Mouse (Mus musculus): ENCODE results near the gene Mau2. TPM values are rescaled to one million over a fixed set of nuclear protein-coding genes. Genes with fewer than 3 reads are reported as not detected.
"Not testable (repeated sequence)": the region's sequence is repeated elsewhere in the genome, so short reads cannot be mapped to it uniquely, and the experiment has no call there.

Mau2 gene
- 66.7 and 73.9 TPM in 2 replicates for total RNA-seq (2021)
- long read RNA-seq, full-length matches to known transcripts = 55 of 106 reads
- long read RNA-seq, partial matches to known transcripts = 15 of 106 reads
- long read RNA-seq, other reads (novel, unspliced or antisense) = 36 of 106 reads

- peak; percentile 95 for DNase-seq
Measured at GRCm38 (mm10) chr8:70042583-70043455, at the start of gene Mau2, which contains the start of gene Sugp1. Gene Mau2, minus strand, starts transcription at chr8:70042734. Gene Sugp1, plus strand, starts transcription at chr8:70042813.

DNA sequence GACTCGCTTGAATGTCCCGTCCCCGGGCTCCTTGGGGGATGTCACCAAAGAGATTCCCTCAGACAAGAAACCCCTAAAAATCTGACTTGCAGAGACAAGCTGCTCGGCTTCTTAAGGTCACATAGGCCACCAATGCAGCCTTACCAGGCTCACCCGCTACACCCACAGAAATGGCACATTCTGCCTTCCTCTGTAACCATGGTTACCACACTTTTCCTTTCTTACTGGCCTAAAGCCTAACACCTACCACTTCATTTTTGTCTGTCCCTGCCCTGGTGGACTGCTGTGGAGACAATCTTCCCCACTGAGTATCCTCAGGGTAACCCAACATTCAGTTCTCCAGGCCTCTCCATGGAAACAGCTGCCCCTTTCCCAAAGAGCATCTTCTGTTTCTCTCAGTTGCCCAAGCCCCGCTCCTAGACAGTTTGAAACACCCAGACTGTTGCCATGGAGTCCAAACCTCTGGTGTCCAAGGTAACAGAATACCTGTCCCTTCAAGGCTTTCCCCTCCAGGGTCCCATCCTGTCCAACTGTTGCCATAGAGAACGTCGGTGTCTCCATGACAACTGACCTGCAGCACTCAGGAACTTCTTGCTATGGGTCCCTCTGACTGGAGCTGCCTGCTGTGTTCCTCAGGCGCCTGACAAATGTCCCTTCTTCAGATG lies 46.9 kb upstream of the Mau2 start:
- DNase-seq = no peak

DNA sequence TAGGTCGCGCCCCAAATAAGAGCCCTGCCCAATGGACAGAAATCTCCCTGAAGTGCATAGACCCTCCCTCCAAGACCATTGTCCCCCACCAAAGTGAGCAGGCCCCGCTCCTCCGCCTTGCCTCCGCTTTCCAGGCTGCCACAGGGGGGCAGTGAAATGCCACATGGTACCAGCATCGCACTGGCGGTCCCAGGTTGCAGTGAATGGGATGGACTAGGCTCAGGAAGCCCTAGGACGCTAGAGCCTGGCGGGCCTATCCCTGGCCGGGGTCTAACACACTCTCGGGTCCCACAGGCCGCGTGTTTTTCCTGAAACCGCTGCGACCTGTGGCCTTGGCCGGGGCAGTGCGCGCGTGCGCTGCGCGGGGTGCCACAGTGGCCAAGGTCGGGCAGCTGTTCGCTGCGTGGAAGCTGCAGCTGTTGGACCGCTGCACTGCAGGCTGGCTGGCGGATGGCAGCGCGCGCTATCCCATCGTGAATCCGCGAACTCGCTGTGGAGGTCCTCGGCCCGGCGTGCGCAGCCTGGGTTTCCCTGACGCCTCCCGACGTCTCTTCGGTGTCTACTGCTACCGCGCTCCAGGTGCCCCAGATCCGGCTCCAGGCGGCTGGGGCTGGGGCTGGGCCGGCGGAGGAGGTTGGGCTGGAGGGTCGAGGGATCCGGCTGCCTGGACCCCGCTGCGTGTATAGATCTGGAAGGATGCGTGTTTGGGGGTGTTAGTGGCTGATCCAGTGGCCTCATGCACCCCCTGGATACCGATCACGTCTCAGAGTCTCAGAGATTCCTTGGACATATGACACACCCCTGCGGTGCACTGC lies 45.5 kb upstream of the Mau2 start:
- peak; percentile 50 for DNase-seq

- no peak for DNase-seq
Measured at GRCm38 (mm10) chr8:70087237-70087636, 44.7 kb upstream of the Mau2 start.

GRCm38 (mm10) chr8:70086151-70086550 lies 43.6 kb upstream of the Mau2 start:
- DNase-seq = no peak

DNA sequence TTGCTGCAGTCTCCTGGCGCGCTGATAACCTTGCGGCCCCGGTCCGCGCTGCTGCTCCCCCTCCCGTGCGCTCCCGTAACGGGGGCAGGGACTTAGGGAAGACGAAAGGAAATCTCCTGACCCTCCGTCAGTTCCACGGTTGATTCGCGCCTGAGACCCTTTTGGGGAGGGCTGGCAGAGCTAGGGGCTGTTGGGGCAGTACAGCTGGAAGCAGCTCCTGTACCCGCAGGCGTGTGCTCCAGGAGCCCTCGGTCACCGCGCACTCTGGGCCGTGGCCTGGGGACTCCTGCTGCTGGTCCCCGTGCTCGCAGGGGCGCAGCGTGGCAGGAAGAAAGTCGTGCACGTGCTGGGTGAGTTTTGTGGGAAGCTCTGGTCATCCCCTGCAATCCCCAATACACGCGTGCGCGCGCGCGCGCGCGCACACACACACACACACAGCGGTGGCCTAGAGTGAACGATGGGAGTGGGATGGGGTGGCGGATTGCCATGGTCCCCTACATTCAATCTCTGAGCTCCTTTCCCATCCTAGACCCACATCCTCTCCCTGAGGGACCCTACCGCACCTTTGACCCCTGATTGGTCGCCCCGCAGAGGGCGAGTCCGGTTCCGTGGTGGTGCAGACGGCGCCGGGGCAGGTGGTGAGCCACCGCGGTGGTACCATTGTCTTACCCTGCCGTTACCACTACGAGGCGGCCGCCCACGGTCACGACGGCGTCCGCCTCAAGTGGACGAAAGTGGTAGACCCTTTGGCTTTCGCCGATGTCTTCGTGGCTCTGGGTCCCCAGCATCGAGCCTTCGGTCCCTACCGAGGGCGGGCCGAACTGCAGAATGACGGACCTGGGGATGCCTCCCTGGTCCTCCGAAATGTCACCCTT lies 41.9 kb upstream of the Mau2 start:
- peak; percentile 15 for DNase-seq

GRCm38 (mm10) chr8:70083285-70083684 lies 40.8 kb upstream of the Mau2 start, which contains the start of gene Hapln4:
Gene Hapln4, plus strand, starts transcription at chr8:70083457.
- peak; percentile 74 for DNase-seq

DNA sequence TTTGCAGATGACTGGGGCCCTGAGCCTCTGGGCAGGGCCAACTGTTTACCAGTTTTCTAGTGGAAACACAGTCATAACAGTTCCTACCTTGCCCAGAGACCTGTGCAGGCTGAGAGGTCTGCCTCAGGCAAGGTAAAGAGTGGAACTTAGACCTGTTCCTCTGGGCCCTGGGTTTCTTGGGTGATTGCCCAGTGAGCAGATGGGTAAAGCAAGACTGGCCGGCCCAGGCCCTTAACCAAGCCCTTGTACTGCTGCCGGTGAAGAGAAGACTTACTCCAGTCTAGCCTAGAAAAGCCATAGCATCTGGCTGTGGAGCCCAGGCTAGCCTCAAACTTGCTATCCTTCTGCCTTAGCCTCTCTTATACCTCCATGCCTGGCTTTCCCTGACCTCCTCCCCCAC lies 39.4 kb upstream of the Mau2 start:
- no peak for DNase-seq

GRCm38 (mm10) chr8:70073682-70074081 lies 31.1 kb upstream of the Mau2 start:
- no peak for DNase-seq

DNA sequence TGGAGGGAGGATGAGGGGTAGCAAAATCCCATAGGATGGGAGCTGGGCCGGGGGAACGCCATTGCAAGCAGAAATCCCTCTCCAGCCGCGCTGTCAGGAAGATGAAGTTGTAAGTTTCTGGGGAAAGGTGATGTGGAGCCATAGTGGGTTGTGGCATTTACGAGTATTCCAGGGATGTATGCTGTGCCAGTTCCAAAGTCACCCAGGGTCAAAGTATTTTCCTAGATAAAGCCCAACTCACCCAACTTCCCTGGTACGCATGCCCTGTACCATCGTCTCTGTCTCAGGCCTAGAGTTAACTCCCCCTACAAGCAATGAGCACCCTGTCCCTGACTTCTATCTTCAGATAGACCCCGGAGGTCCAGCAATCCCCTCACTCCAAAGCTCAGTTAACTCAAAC lies 30.6 kb upstream of the Mau2 start:
- no peak for DNase-seq

DNA sequence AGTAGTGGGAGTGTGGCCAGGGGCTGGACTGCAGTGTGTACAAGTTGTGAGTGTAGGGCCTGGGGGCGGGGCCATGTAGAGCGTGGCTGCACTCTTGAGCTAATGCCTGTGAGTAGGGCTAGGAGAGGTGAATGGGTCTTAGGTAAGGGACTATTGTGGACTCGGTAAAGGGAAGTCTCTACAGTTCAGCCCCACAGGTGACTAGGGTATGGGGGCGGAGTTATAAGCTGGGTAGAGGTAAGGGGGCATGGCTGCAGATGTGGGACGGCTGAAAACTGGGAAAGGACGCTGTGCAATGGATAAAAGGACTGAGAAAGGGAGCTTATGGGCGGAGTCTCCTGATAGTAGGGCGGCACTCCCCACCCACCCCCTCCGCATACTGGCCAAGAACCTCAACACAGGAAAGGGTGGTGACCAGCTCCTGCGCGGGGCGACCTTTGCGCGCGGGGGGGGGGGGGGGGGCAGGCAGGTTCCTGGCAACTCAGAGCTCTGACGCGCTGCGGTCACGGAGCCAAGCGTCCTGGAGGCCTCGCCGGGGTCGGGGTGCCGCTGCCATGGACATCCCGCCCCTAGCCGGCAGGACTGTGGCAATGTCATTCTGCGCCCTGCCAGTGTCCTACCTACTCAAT lies 30.0 kb upstream of the Mau2 start, which contains the start of gene Tm6sf2:
Gene Tm6sf2, plus strand, starts transcription at position 484 of the 629 bp plus-strand sequence.
- DNase-seq = peak; percentile 52

DNA sequence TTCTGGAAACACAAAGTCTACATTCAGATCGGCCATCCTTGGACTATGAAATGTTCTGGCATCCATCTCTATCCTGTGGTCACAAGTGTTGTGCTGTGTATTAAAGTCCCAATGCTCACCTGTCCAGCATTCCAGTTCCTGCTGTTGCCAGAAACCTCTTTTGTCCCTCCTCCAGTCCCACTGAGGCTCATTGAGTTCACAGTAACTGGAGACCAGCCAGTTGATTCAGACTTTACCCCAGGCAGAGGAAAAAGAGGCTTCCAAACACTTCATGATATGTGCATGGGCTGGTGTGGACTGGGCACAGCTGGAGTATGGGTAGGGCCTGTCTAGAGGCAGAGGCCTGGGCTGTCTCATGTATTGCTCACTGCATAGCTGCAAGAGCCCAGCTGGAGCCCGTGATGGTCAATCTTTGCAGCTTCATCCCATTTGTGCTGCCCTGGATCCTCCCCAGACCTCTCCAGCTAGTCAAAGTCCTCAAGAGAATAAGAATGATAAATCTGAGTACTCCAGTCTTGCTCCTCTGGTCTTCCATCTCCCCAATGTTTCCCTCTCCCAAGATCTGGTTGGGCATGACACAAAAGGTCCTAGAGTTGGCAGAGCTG lies 29.4 kb upstream of the Mau2 start:
- DNase-seq = no peak

- no peak for DNase-seq
Measured at GRCm38 (mm10) chr8:70057721-70058120, 15.2 kb upstream of the Mau2 start.

DNA sequence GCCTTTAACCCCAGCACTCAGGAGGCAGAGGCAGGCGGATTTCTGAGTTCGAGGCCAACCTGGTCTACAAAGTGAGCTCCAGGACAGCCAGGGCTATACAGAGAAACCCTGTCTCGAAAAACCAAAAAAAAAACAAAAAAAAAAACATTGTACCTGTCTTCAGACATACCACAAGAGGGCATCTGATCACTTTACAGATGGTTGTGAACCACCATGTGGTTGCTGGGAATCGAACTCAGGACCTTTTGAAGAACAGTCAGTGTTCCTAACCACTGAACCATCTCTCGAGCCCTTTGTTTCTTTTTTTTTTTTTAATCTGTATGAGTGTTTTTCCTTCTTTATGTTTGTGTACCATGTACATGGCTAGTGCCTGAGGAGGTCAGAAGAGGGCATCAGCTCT lies 7.9 kb upstream of the Mau2 start:
- DNase-seq = not testable (repeated sequence)

DNA sequence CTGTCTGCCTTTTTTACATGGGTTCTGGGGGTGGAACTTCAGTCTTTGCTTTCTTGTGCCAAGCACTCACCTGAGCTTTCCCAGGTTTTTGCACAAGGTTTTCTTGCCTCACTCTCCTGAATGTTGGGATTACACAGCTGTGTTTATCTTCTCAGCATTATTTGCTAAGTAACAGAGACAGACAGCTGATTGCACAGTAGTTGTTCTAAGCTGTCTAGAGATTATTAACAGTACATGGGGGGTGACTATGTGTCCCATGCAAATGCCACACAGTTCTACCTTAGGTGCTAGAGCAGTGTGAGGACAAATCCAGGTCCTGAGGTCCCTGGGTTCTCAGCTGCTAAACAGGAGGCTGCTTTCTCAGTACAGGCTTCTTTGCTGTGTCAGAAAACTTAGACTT lies 7.1 kb upstream of the Mau2 start:
- DNase-seq = no peak

DNA sequence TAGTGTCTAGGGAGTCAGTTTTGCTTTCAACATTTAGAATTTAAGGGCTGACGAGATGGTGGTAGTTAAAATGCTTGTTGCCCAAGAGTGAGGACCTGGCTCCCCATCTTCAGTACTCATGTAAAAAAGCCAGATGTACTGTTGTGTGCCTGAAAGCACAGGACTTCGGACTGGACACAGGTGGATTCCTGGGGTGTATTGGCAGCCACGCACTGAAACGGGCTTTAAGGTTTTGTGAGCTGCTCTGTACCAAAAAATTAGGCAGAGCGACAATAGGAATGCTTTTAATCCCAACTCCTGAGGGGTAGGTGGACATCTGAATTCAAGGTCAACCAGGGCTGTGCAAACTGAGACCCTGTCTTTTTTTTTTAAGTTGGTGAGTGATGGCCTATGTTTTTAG lies 1.5 kb upstream of the Mau2 start:
- DNase-seq = no peak

DNA sequence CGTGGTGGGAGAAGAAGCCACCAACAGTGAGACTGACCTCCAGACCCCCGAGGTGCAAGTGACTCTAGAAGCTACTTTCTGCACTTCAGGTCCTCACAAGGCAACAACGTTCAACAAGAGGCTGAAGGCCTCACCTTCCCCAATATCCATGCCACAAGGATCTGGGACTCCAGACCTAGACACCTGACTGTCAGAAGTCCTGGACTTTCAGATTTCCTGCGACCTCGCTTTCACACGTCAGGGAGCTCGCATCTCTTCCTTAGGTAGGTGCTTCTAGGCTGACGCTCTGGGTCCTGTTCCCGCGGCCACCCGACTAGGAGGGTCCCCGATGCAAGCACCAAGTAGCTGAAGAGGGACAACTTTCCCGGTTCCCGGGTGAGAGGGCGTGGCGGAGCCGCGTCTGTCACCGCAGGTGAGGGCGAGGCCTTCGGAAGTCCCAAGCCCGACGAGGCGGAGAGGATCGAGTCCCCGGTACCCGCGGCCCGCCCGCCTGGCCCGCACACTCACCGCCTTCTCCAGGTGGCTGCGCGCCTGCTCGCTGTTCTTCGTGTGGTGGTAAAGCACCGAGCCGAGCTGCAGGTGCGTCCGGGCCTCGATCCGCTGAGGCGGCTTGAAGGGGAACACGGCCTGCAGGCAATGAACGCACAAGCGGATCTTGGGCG lies 518 bp downstream of the Mau2 start:
- DNase-seq = peak; percentile 46

GRCm38 (mm10) chr8:70037994-70038393 lies 4.5 kb downstream of the Mau2 start:
- DNase-seq = no peak

GRCm38 (mm10) chr8:70030255-70030654 lies 12.3 kb downstream of the Mau2 start:
- DNase-seq = no peak

DNA sequence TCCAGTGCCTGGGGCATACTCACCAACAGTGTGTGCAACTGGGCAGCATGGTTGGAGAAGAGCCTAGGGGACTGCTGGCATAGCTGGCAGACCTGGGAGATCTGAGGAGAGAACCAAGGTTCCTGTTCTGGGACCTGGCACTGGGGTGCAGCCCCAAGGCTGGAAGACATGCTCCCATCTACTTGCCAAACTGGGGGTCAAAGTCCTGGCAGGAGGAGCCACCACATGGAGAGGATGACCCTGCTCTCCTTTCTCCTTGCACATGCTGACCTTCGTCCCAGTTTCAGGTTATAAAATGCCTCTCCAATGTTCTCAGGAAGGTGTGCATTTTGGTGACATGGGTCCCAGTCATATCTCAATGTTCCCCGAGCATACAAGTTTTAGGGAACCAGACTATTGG lies 16.4 kb downstream of the Mau2 start:
- no peak for DNase-seq
